9 mouse cellular contexts compared by ENCODE assay signal in genomic region chr5:9266280-9266923, GRCm38 (mm10). TPM values are rescaled to one million over a fixed set of nuclear protein-coding genes. Genes with fewer than 3 reads are reported as not detected.
A peak's percentile ranks its signal among the peaks of the same experiment; 100 is the strongest.
DNase-seq lines count a peak whose midpoint lies in the region; ATAC-seq and TF ChIP-seq lines count a peak whose summit lies in the region.
"Had no signal": no experiment of that assay in that cellular context is flagged by ENCODE, and none has a peak within 500 bp of the region (broad histone marks: within the 10 kb centered on the region; RNA-seq: fewer than 3 reads in every experiment).

No protein-coding gene starts in this region.

- no peak overlapping the region for H3K27ac ChIP-seq in gastrocnemius, adult 2 months
- peak overlapping the region; percentile 87 for H3K27ac ChIP-seq in hindbrain, embryonic 12.5 days

- no peak for TF ChIP-seq CTCF in gastrocnemius, adult 2 months (IDR thresholded peaks at IDR 0.05)

- no peak for DNase-seq in gastrocnemius, adult 2 months
- DNase-seq in gastrocnemius, postnatal 10 days: no peak
- peak; percentile 3 to 11 for DNase-seq in thymus, postnatal 36 days
- no peak for DNase-seq in thymus, postnatal 25 days
- no peak for DNase-seq in adrenal gland, postnatal 36 days

- peak overlapping the region; percentile 70 for H3K4me3 ChIP-seq in gastrocnemius, adult 2 months
- peak overlapping the region; percentile 66 for H3K4me3 ChIP-seq in hindbrain, embryonic 12.5 days
- peak overlapping the region; percentile 96 for H3K4me3 ChIP-seq in megakaryocyte, embryonic 14.5 days (replicated peaks)

- H3K4me1 ChIP-seq in hindbrain, embryonic 12.5 days: peaks cover 10% of the 10 kb centered on the region; the same call in 1 of the 2 replicates
- peaks cover 40% of the 10 kb centered on the region for H3K4me1 ChIP-seq in megakaryocyte, embryonic 14.5 days

- intact Hi-C loops in gastrocnemius, adult 2 months (cut with DNase I): no loop called here

- ATAC-seq in hindbrain, embryonic 12.5 days (ENCODE audit: low FRiP score): peak; percentile 80; the same call in 1 of the 2 replicates
- no peak for ATAC-seq in monocyte, adult 5-6 weeks (replicated peaks; ENCODE audit: insufficient number of reproducible peaks, low FRiP score, low TSS enrichment, poor library complexity, severe bottlenecking)

- WGBS in hindbrain, embryonic 12.5 days: under 1% methylated on average over 30 of the region's 30 CpGs

- no peaks in the 10 kb centered on the region for H3K36me3 ChIP-seq in hindbrain, embryonic 12.5 days
- H3K36me3 ChIP-seq in megakaryocyte, embryonic 14.5 days (replicated peaks; ENCODE audit: low read length): peaks cover 2% of the 10 kb centered on the region

- H3K27me3 ChIP-seq in hindbrain, embryonic 12.5 days: no peaks in the 10 kb centered on the region
- H3K27me3 ChIP-seq in megakaryocyte, embryonic 14.5 days (replicated peaks): peaks cover 19% of the 10 kb centered on the region

- peak overlapping the region; percentile 79 for H3K4me2 ChIP-seq in hindbrain, embryonic 12.5 days (replicated peaks)

- no peaks in the 10 kb centered on the region for H3K9me3 ChIP-seq in hindbrain, embryonic 12.5 days (replicated peaks)
- H3K9me3 ChIP-seq in megakaryocyte, embryonic 14.5 days: peaks cover 8% of the 10 kb centered on the region

- peak overlapping the region; percentile 69 for H3K9ac ChIP-seq in hindbrain, embryonic 12.5 days

RNA-seq across cellular contexts. Expression of gene 9330182L06Rik, which starts 0.5 kb away (rescaled TPM):
- total RNA-seq in gastrocnemius, adult 2 months (2021): under 1 TPM in 1 of 2 experiments, not detected in 1; 0.11 TPM
- total RNA-seq in gastrocnemius, postnatal 10 days (2021): under 1 TPM; 0.23 to 0.50 TPM
- 12.4 and 14.4 TPM in 2 replicates for polyA plus RNA-seq in hindbrain, embryonic 12.5 days (2016; fragmentation: Nextera tagmentation; extraction: Ambion mirVana)
- polyA plus RNA-seq in megakaryocyte, embryonic 14.5 days (2012; ENCODE audit: insufficient read depth, low replicate concordance): 0.09 TPM in 1 of 2 replicates, not detected in the other
- total RNA-seq in monocyte, adult 5-6 weeks (2017): 1.2 to 1.6 TPM in 2 of 3 replicates, not detected in the other
- 10 to 100 TPM in 1 of 2 experiments, 1 to 10 TPM in 1; 8.8 to 13.4 TPM for total RNA-seq in adrenal gland, postnatal 36 days (2021)
- total RNA-seq: MEL had no signal

Comparison
In these comparisons a context has a peak if more than half of its experiments do, and no peak if none do; other contexts are left out.
1. DNase-seq: peak in thymus, postnatal 36 days (2 of 2); none in gastrocnemius, adult 2 months (single experiment), gastrocnemius, postnatal 10 days (single experiment), thymus, postnatal 25 days (single experiment) and adrenal gland, postnatal 36 days (0 of 2).
2. Peak in every context shown above with its lines, with median percentiles within 50 percentile points of each other: H3K4me3 ChIP-seq.